In the genomic region with DNA sequence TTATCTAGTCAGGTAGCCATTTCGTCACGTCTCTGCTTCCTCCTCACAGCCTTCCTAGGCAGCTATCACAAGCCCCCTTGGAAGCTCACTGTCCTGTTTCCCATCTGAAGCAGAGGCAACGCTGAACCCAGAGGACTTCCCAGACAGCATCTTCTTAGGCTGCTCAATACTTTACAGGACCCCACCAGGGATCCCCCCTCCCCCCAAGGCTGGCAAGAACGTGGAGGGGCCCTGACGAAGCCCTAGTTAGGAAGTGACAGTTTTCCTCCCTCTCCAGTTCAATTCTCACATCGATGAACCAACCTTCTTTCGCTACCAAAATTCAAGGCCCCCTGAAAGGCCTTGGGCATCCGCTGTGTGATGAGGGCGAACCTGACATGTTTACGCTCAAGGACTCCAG, we compare ENCODE assay signal across 8 mouse cellular contexts. TPM values are rescaled to one million over a fixed set of nuclear protein-coding genes. Genes with fewer than 3 reads are reported as not detected.
DNase-seq lines count a peak whose midpoint lies in the region; ATAC-seq lines count a peak whose summit lies in the region.

No protein-coding gene starts in this region.

- peak; percentile 38 for ATAC-seq in megakaryocyte-erythroid progenitor cell, adult 5-6 weeks (replicated peaks; ENCODE audit: low FRiP score, low TSS enrichment, poor library complexity, severe bottlenecking)

- DNase-seq in cerebellum, adult 9-11 months: peak; percentile 51
- no peak for DNase-seq in cerebellum, postnatal 36 days
- DNase-seq in spleen, postnatal 4 days (ENCODE audit: low spot score in 2 of 2): peak; percentile 18 to 67
- no peak for DNase-seq in spleen, adult 12 weeks (ENCODE audit: low spot score)
- peak; percentile 10 to 29 for DNase-seq in frontal cortex, postnatal 14 days (ENCODE audit: low spot score in 2 of 2)
- DNase-seq in kidney, postnatal 36 days: peak; percentile 0 to 19
- no peak for DNase-seq in layer of hippocampus, adult 8-10 months (ENCODE audit: low spot score in 2 of 2)

RNA-seq across cellular contexts. Expression of a gene that starts 0.5 kb away (rescaled TPM):
- total RNA-seq in megakaryocyte-erythroid progenitor cell, adult 5-6 weeks (2014; fragmentation: Nextera tagmentation): 1.5 TPM in 1 of 2 replicates, not detected in the other
- 1.0 and 3.0 TPM in 2 replicates for total RNA-seq in megakaryocyte-erythroid progenitor cell, adult 5-6 weeks (2017)
- total RNA-seq in layer of hippocampus, adult 8-10 months (2022): 1 to 10 TPM in 1 of 4 experiments, under 1 TPM in 3; 0.56 to 1.4 (median 0.68) TPM

RNA-seq across cellular contexts. Expression of a gene that starts 0.6 kb away (rescaled TPM):
- 12.8 and 15.7 TPM in 2 replicates for total RNA-seq in megakaryocyte-erythroid progenitor cell, adult 5-6 weeks (2014; fragmentation: Nextera tagmentation)
- 17.8 and 18.7 TPM in 2 replicates for total RNA-seq in megakaryocyte-erythroid progenitor cell, adult 5-6 weeks (2017)
- total RNA-seq in layer of hippocampus, adult 8-10 months (2022): 10 to 100 TPM; 27.3 to 33.8 (median 30.6) TPM

RNA-seq across cellular contexts. Expression of a gene that starts 26.0 kb away (rescaled TPM):
- 5.1 and 5.7 TPM in 2 replicates for total RNA-seq in megakaryocyte-erythroid progenitor cell, adult 5-6 weeks (2014; fragmentation: Nextera tagmentation)
- total RNA-seq in megakaryocyte-erythroid progenitor cell, adult 5-6 weeks (2017): 11.2 and 26.8 TPM in 2 replicates
- 10 to 100 TPM; 16.3 to 20.9 (median 18.4) TPM for total RNA-seq in layer of hippocampus, adult 8-10 months (2022)

Comparison
In these comparisons a context has a peak if more than half of its experiments do, and no peak if none do; other contexts are left out.
1. DNase-seq: peak in cerebellum, adult 9-11 months (single experiment), spleen, postnatal 4 days (2 of 2), frontal cortex, postnatal 14 days (2 of 2) and kidney, postnatal 36 days (2 of 2); none in cerebellum, postnatal 36 days (0 of 2), spleen, adult 12 weeks (single experiment) and layer of hippocampus, adult 8-10 months (0 of 2).